Mouse (Mus musculus) erythroblast, embryonic 14.5 days (primary cell): Measurements from ENCODE around the gene Clip3.

Experiments used
- GATA1 ChIP-seq: IDR thresholded peaks from 2 replicates; pipeline ENCODE4 v1.6.1; 2012; ENCODE audit warnings: low read length, inconsistent platforms, mixed read lengths
- TAL1 ChIP-seq: IDR thresholded peaks from 3 replicates; pipeline ENCODE4 v1.6.1; 2012; ENCODE audit warnings: low read length, inconsistent platforms, mixed read lengths

- TF ChIP-seq GATA1, result no peak
- no peak for TF ChIP-seq TAL1
Measured at GRCm38 (mm10) chr7:30265935-30266334, 25.6 kb upstream of the Clip3 start.
